Mouse (Mus musculus) liver, embryonic 11.5 days (tissue): ENCODE measurements around the gene Ccdc180. TPM values are rescaled to one million over a fixed set of nuclear protein-coding genes. Genes with fewer than 3 reads are reported as not detected.

ENCODE experiments used
- ATAC-seq: fragments of 200-750 bp; cut with Nextera tagmentation; replicated peaks from 2 replicates; pipeline ENCODE4 v1.8.0; 2017; ENCODE audit warnings: moderate number of reproducible peaks, mild to moderate bottlenecking, moderate TSS enrichment, moderate library complexity; ENCODE audit not compliant: low FRiP score
- DNase-seq: peaks from one replicate; pipeline ENCODE4 v3.0.0-alpha.2; 2017; ENCODE audit warnings: low spot score
- H3K27ac ChIP-seq: fragments of 300-500 bp; sonication (generic); 2 replicates; pipeline ENCODE4 v1.5.1; 2014; ENCODE audit warnings: mild to moderate bottlenecking, low read depth, low read length, control low read depth
- H3K27me3 ChIP-seq: fragments of 300-500 bp; sonication (generic); replicated peaks from 2 replicates; pipeline ENCODE4 v1.6.1; 2014; ENCODE audit warnings: low read length, mixed read lengths; ENCODE audit not compliant: control insufficient read depth, insufficient read depth
- H3K36me3 ChIP-seq: fragments of 300-500 bp; sonication (generic); 2 replicates; pipeline ENCODE4 v1.6.1; 2014; ENCODE audit warnings: mild to moderate bottlenecking, low read length, moderate library complexity, mixed read lengths; ENCODE audit not compliant: control insufficient read depth, insufficient read depth
- H3K4me1 ChIP-seq: fragments of 300-500 bp; sonication (generic); replicated peaks from 2 replicates; pipeline ENCODE4 v1.6.1; 2014; ENCODE audit warnings: low read length, mixed read lengths; ENCODE audit not compliant: control insufficient read depth, insufficient read depth
- H3K4me2 ChIP-seq: fragments of 300-500 bp; sonication (generic); 2 replicates; pipeline ENCODE4 v1.6.1; 2014; ENCODE audit warnings: mild to moderate bottlenecking, control low read depth, moderate library complexity
- H3K4me3 ChIP-seq: fragments of 300-500 bp; sonication (generic); 2 replicates; pipeline ENCODE4 v1.5.1; 2014; ENCODE audit warnings: low read depth, low read length, control low read depth
- H3K9ac ChIP-seq: fragments of 300-500 bp; sonication (generic); 2 replicates; pipeline ENCODE4 v1.6.1; 2014; ENCODE audit warnings: low read depth, low read length, control low read depth
- H3K9me3 ChIP-seq: fragments of 300-500 bp; sonication (generic); 2 replicates; pipeline ENCODE4 v1.6.1; 2016; ENCODE audit warnings: low read length, inconsistent platforms, mixed read lengths; ENCODE audit not compliant: control insufficient read depth
- WGBS: fragments of 180-500 bp; shearing (Covaris S2); extraction: QIAGEN DNeasy Blood & Tissue Kit; methylation state at CpG from one replicate; pipeline ENCODE4 v1.1.7; 2014; 5-methylcytosine and 5-hydroxymethylcytosine counted together
- polyA plus RNA-seq: library from polyadenylated mRNA; unstranded; fragments of >200 nt; fragmentation: Nextera tagmentation; extraction: Ambion mirVana; gene quantifications from 2 replicates; pipeline ENCODE4 v1.2.1, GENCODE M21; 2014

Ccdc180 gene
- polyA plus RNA-seq, 1 experiment from 2014 or later, result 0.10 TPM

GRCm38 (mm10) chr4:45924011-45924410 is 33.9 kb downstream of the Ccdc180 start:
- WGBS, result 80% methylated on average over 4 of the region's 4 CpGs
- Histone ChIP-seq H3K4me3 (no peak overlapping the region), H3K4me2 (no peak overlapping the region), H3K4me1 (no peaks in the 10 kb centered on the region), H3K9me3 (no peaks in the 10 kb centered on the region), H3K9ac (no peak overlapping the region), H3K36me3 (no peaks in the 10 kb centered on the region), H3K27me3 (no peaks in the 10 kb centered on the region), H3K27ac (no peak overlapping the region)
- DNase-seq, result no peak
- no peak for ATAC-seq

DNA sequence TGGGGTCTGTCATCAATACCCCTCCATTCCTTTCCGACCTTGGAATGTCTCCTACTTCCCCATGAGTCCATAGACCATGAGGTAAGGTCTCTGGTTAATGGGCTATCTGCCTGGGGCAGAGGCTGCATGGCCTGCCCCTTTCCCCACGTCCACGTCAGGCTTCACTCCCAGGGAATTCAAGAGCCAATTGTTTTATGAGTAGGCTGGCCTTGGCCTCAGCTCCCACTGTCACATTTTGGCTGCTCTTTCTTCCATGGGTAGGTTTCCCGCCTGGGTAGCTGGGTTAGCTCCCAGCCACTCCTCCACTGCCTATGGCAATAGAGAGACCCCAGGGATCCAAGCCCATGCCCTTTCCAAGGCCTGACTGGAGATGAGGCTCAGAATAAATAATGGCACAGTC is 38.5 kb downstream of the Ccdc180 start:
- ATAC-seq (no peak), DNase-seq (no peak)
- WGBS, result 77% methylated on average over 4 of the region's 4 CpGs
- no peak overlapping the region for H3K4me3 ChIP-seq
- H3K9ac ChIP-seq, result no peak overlapping the region
- H3K4me1 ChIP-seq, result no peaks in the 10 kb centered on the region
- no peaks in the 10 kb centered on the region for H3K36me3 ChIP-seq
- H3K4me2 ChIP-seq, result no peak overlapping the region
- no peak overlapping the region for H3K27ac ChIP-seq
- no peaks in the 10 kb centered on the region for H3K27me3 ChIP-seq
- H3K9me3 ChIP-seq, result no peaks in the 10 kb centered on the region

GRCm38 (mm10) chr4:45941628-45942044 is 51.5 kb downstream of the Ccdc180 start:
- no peaks in the 10 kb centered on the region for H3K36me3 ChIP-seq
- H3K27me3 ChIP-seq, result no peaks in the 10 kb centered on the region
- WGBS, result 20% methylated on average over 13 of the region's 13 CpGs
- peak; percentile 44 for DNase-seq
- no peak overlapping the region for H3K9ac ChIP-seq
- no peak overlapping the region for H3K4me3 ChIP-seq
- H3K4me1 ChIP-seq, result peaks cover 4% of the 10 kb centered on the region; the same call in 1 of the 2 replicates
- peak overlapping the region; percentile 30 for H3K4me2 ChIP-seq
- H3K9me3 ChIP-seq, result no peaks in the 10 kb centered on the region
- H3K27ac ChIP-seq, result no peak overlapping the region
- no peak for ATAC-seq

DNA sequence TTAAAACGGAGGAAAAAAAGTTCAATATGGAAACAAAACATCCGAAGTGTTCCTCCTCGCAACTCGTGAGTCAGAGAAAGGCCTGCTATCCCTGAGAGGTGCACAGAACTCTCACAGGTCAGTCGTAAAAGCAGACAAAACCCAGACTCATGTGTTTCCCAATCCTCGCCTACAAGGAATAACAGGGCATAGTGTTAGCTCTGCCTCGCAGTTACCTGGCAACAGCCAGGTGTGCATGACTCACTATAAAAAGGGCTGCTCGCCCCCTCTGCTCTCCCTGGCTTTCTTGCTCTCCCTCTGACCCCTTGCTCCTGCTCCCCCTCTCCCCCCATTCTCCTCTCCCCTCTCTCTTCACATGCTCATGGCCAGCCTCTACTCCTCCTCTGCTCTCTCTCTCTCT is 57.6 kb downstream of the Ccdc180 start:
- Histone ChIP-seq H3K9ac (no peak overlapping the region), H3K9me3 (no peaks in the 10 kb centered on the region), H3K27ac (no peak overlapping the region), H3K36me3 (no peaks in the 10 kb centered on the region), H3K4me2 (no peak overlapping the region), H3K4me1 (no peaks in the 10 kb centered on the region; the same call in 1 of the 2 replicates), H3K4me3 (no peak overlapping the region), H3K27me3 (no peaks in the 10 kb centered on the region)
- no peak for ATAC-seq
- no peak for DNase-seq
- 69% methylated on average over 8 of the region's 8 CpGs for WGBS

- H3K27ac ChIP-seq, result no peak overlapping the region
- no peak overlapping the region for H3K9ac ChIP-seq
- DNase-seq (no peak), ATAC-seq (no peak)
- no peaks in the 10 kb centered on the region for H3K36me3 ChIP-seq
- H3K4me2 ChIP-seq, result no peak overlapping the region
- WGBS, result 61% methylated on average over 7 of the region's 7 CpGs
- no peak overlapping the region for H3K4me3 ChIP-seq
- H3K27me3 ChIP-seq, result no peaks in the 10 kb centered on the region
- no peaks in the 10 kb centered on the region; the same call in 1 of the 2 replicates for H3K4me1 ChIP-seq
- no peaks in the 10 kb centered on the region for H3K9me3 ChIP-seq
Observed at GRCm38 (mm10) chr4:45949109-45949848, 59.2 kb downstream of the Ccdc180 start.

DNA sequence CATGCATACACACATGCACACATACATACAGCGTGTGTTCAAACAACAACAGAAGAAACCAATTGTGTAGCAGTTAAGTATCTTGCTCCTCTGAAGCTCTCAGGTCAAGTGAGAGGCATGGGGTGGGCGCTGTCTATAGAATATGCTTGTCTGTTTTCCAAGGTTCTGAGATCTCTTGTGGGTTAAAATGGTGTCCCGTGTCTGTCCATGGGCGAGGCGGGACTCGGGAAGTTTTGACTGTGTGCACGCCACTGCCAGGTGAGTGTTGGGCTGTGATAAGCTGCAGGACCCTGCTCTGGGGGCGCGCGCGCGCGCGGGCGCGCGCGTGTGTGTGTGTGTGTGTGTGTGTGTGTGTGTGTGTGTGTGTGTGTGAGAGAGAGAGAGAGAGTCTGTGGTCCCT is 61.7 kb downstream of the Ccdc180 start:
- H3K9me3 ChIP-seq, result no peaks in the 10 kb centered on the region
- H3K4me3 ChIP-seq, result no peak overlapping the region
- no peak for ATAC-seq
- DNase-seq, result peak; percentile 25
- H3K9ac ChIP-seq, result no peak overlapping the region
- H3K27me3 ChIP-seq, result no peaks in the 10 kb centered on the region
- H3K27ac ChIP-seq, result no peak overlapping the region
- no peaks in the 10 kb centered on the region for H3K36me3 ChIP-seq
- 84% methylated on average over 18 of the region's 18 CpGs for WGBS
- no peaks in the 10 kb centered on the region; the same call in 1 of the 2 replicates for H3K4me1 ChIP-seq
- no peak overlapping the region for H3K4me2 ChIP-seq

- H3K36me3 ChIP-seq, result no peaks in the 10 kb centered on the region
- no peak overlapping the region for H3K4me3 ChIP-seq
- WGBS, result 86% methylated on average over 23 of the region's 23 CpGs
- H3K4me1 ChIP-seq, result no peaks in the 10 kb centered on the region; the same call in 1 of the 2 replicates
- no peaks in the 10 kb centered on the region for H3K27me3 ChIP-seq
- no peak overlapping the region for H3K27ac ChIP-seq
- ATAC-seq, result no peak
- H3K9ac ChIP-seq, result no peak overlapping the region
- H3K4me2 ChIP-seq, result no peak overlapping the region
- peak; percentile 25 for DNase-seq
- no peaks in the 10 kb centered on the region for H3K9me3 ChIP-seq
Observed at GRCm38 (mm10) chr4:45953025-45953919, 63.2 kb downstream of the Ccdc180 start.

DNA sequence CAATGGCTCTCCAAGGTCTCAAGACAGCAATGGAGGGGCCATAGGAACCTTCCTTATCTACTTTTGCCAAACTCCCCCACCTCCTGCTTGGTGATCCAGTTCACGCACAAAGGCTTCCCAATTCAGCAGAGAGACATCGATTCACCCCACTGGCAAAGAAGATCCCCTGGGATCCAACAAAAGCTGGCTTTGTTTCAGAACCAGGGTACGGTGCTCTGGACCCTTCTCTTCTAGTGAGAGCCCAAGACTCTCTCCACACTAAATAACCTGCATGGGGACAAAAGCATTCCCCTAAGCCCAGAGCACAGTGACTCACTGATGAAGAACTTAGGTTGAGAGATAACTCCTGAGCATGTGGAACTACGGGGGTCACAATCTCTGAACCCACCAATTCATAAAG is 65.1 kb downstream of the Ccdc180 start:
- no peak overlapping the region for H3K4me2 ChIP-seq
- WGBS, result 80% methylated on average over 4 of the region's 4 CpGs
- H3K36me3 ChIP-seq, result no peaks in the 10 kb centered on the region
- no peak overlapping the region for H3K9ac ChIP-seq
- H3K27ac ChIP-seq, result no peak overlapping the region
- H3K4me1 ChIP-seq, result no peaks in the 10 kb centered on the region
- H3K9me3 ChIP-seq, result no peaks in the 10 kb centered on the region
- no peaks in the 10 kb centered on the region for H3K27me3 ChIP-seq
- no peak overlapping the region for H3K4me3 ChIP-seq
- no peak for ATAC-seq
- DNase-seq, result no peak
